Mouse (Mus musculus) lung, embryonic 14.5 days (tissue): Measurements from ENCODE around the gene Tead3. TPM values are rescaled to one million over a fixed set of nuclear protein-coding genes. Genes with fewer than 3 reads are reported as not detected.

Experiments
- ATAC-seq: fragments of 200-750 bp; cut with Nextera tagmentation; 2 replicates; pipeline ENCODE4 v1.8.0; 2017; ENCODE audit warnings: mild to moderate bottlenecking, moderate TSS enrichment, moderate library complexity; ENCODE audit not compliant: insufficient read depth
- DNase-seq: peaks from one replicate; pipeline ENCODE4 v3.0.0-alpha.2; 2015
- H3K27ac ChIP-seq: fragments of 300-500 bp; sonication (generic); 2 replicates; pipeline ENCODE4 v1.5.1; 2014; ENCODE audit warnings: low read depth, mild to moderate bottlenecking, moderate library complexity
- H3K27me3 ChIP-seq: fragments of 300-500 bp; sonication (generic); 2 replicates; pipeline ENCODE4 v1.6.1; 2014; ENCODE audit warnings: low read length, control low read depth; ENCODE audit not compliant: insufficient read depth
- H3K36me3 ChIP-seq: fragments of 300-500 bp; sonication (generic); 2 replicates; pipeline ENCODE4 v1.6.1; 2014; ENCODE audit warnings: control low read depth; ENCODE audit not compliant: insufficient read depth
- H3K4me1 ChIP-seq: fragments of 300-500 bp; sonication (generic); 2 replicates; pipeline ENCODE4 v1.6.1; 2014; ENCODE audit warnings: antibody characterized with exemption, control low read depth; ENCODE audit not compliant: insufficient read depth
- H3K4me2 ChIP-seq: fragments of 300-500 bp; sonication (generic); 2 replicates; pipeline ENCODE4 v1.6.1; 2014; ENCODE audit warnings: mild to moderate bottlenecking
- H3K4me3 ChIP-seq: fragments of 300-500 bp; sonication (generic); 2 replicates; pipeline ENCODE4 v1.5.1; 2014; ENCODE audit warnings: low read depth, low read length
- H3K9ac ChIP-seq: fragments of 300-500 bp; sonication (generic); 2 replicates; pipeline ENCODE4 v1.6.1; 2014
- H3K9me3 ChIP-seq: fragments of 300-500 bp; sonication (generic); 2 replicates; pipeline ENCODE4 v1.6.1; 2016; ENCODE audit warnings: low read depth, low read length, control low read depth
- CTCF ChIP-seq: IDR thresholded peaks from 2 replicates; pipeline ENCODE4 v1.5.1; 2016; ENCODE audit warnings: antibody characterized with exemption, low read depth
- whole genome bisulfite sequencing: fragments of 180-500 bp; shearing (Covaris S2); extraction: QIAGEN DNeasy Blood & Tissue Kit; methylation state at CpG from one replicate; pipeline ENCODE4 v1.1.7; 2014; 5-methylcytosine and 5-hydroxymethylcytosine counted together
- polyA plus RNA-seq: library from polyadenylated mRNA; unstranded; fragments of >200 nt; fragmentation: Nextera tagmentation; extraction: Ambion mirVana; gene quantifications from 2 replicates; pipeline ENCODE4 v1.2.1, GENCODE M21; 2014

Gene Tead3
- polyA plus RNA-seq, 1 experiment from 2014 or later, result 11.2 TPM

DNA sequence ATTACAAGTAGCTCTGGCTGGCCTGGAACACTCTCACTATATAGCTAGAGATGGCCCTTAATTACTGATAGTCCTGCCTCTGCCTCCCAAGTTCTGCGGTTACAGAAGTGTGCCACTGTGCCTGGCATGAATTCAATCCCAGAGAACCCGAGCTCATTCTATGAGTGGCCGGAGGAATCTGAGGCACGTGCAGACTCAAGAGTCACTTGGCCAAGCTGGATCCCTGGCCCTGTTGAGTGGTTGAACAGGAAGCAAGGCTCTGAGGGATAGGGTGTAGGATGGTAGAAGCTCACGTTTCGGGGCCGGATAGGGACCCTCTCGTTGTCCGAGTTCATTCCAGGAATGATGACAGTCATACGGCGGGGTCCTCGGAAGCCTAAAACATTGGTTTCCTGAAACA lies 5.3 kb upstream of the Tead3 start:
- peak; percentile 67 for DNase-seq
- H3K9ac ChIP-seq, result no peak overlapping the region
- ATAC-seq, result no peak
- peak overlapping the region; percentile 36; the same call in 1 of the 2 replicates for H3K27ac ChIP-seq
- no peak for TF ChIP-seq CTCF
- 65% methylated on average over 12 of the region's 12 CpGs for WGBS
- H3K27me3 ChIP-seq, result peaks cover 11% of the 10 kb centered on the region; the same call in 1 of the 2 replicates
- no peak overlapping the region for H3K4me2 ChIP-seq
- H3K36me3 ChIP-seq, result no peaks in the 10 kb centered on the region
- H3K9me3 ChIP-seq, result no peaks in the 10 kb centered on the region
- H3K4me1 ChIP-seq, result peaks cover 11% of the 10 kb centered on the region
- H3K4me3 ChIP-seq, result no peak overlapping the region

DNA sequence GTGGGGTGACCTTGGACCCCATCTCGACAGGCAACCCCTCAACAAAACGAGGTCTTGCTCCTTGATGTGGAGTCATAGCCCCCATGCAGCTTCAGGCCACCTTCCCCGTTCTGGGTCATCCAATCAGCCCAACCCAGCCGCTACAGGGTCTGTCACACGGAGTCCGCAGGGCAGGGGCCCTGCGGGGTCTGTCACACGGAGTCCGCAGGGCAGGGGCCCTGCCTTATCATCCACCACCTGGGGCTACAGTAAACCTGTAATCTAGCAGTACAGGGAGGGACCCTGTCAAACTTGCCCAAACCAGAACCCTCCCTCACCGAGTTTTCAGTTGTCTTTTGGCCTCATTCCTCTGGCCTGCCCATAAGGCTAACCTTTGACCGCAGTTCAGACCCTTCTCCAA lies 1.4 kb upstream of the Tead3 start:
- Histone ChIP-seq H3K36me3 (no peaks in the 10 kb centered on the region), H3K4me3 (peak overlapping the region; percentile 77), H3K9me3 (no peaks in the 10 kb centered on the region), H3K4me2 (peak overlapping the region; percentile 94), H3K9ac (no peak overlapping the region), H3K27me3 (no peaks in the 10 kb centered on the region), H3K4me1 (peaks cover 32% of the 10 kb centered on the region), H3K27ac (peak overlapping the region; percentile 99)
- DNase-seq, result no peak
- 24% methylated on average over 11 of the region's 11 CpGs for WGBS
- no peak for TF ChIP-seq CTCF
- no peak for ATAC-seq

- peaks cover 36% of the 10 kb centered on the region for H3K4me1 ChIP-seq
- peak overlapping the region; percentile 94 for H3K4me2 ChIP-seq
- peak overlapping the region; percentile 88 for H3K9ac ChIP-seq
- H3K27me3 ChIP-seq, result no peaks in the 10 kb centered on the region
- peak; percentile 76; the same call in 1 of the 2 replicates for ATAC-seq
- no peaks in the 10 kb centered on the region for H3K36me3 ChIP-seq
- peak overlapping the region; percentile 77 for H3K4me3 ChIP-seq
- DNase-seq, result peak; percentile 27
- under 1% methylated on average over 29 of the region's 29 CpGs for WGBS
- no peak for TF ChIP-seq CTCF
- no peaks in the 10 kb centered on the region for H3K9me3 ChIP-seq
- peak overlapping the region; percentile 99 for H3K27ac ChIP-seq
Observed at GRCm38 (mm10) chr17:28351353-28351890, 805 bp upstream of the Tead3 start.

DNA sequence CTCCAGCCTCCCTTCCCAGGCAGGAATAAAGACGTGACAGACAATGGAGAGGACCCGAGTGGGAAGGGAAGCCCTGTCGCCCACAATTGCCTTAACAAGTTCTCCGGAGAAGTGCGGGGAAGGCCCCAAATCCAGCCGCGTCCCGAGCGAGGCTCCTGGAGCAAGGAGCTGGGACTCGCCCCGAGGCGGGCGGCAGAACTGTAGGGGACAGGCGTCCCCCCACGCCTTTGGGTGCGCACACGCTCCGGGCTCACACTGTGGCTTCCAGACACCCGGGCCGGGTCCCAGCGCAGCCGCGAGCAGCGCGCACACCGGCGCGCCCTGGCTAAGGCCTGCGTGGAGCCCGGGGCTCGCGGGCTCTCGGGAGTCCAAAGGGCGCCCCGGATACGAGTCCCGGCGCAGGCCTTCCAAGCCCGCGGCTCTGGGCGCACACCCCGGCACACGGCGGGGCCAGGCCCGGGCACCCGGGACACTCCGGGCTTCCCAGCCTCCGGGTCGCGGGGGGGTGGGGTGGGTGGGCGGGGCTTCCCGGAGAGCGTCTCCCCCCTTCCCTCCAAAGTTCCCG lies 634 bp downstream of the Tead3 start:
- DNase-seq, result peak; percentile 51
- H3K4me2 ChIP-seq, result peak overlapping the region; percentile 94

GRCm38 (mm10) chr17:28349264-28349880 lies 1.2 kb downstream of the Tead3 start:
- Histone ChIP-seq H3K4me1 (peaks cover 56% of the 10 kb centered on the region), H3K4me2 (peak overlapping the region; percentile 94), H3K27me3 (no peaks in the 10 kb centered on the region), H3K9ac (peak overlapping the region; percentile 88), H3K36me3 (no peaks in the 10 kb centered on the region), H3K27ac (peak overlapping the region; percentile 99), H3K9me3 (no peaks in the 10 kb centered on the region), H3K4me3 (peak overlapping the region; percentile 77)
- WGBS, result 3% methylated on average over 13 of the region's 13 CpGs
- DNase-seq (no peak), ATAC-seq (no peak)
- no peak for TF ChIP-seq CTCF

More for the DNA sequence above, 634 bp downstream of the Tead3 start:
- peaks cover 50% of the 10 kb centered on the region for H3K4me1 ChIP-seq
- ATAC-seq, result no peak; the same call in 1 of the 2 replicates
- H3K4me3 ChIP-seq, result peak overlapping the region; percentile 77
- H3K27me3 ChIP-seq, result no peaks in the 10 kb centered on the region
- H3K27ac ChIP-seq, result peak overlapping the region; percentile 99
- no peak for TF ChIP-seq CTCF
- H3K36me3 ChIP-seq, result no peaks in the 10 kb centered on the region
- H3K9ac ChIP-seq, result peak overlapping the region; percentile 88
- no peaks in the 10 kb centered on the region for H3K9me3 ChIP-seq
- under 1% methylated on average over 51 of the region's 54 CpGs for WGBS

DNA sequence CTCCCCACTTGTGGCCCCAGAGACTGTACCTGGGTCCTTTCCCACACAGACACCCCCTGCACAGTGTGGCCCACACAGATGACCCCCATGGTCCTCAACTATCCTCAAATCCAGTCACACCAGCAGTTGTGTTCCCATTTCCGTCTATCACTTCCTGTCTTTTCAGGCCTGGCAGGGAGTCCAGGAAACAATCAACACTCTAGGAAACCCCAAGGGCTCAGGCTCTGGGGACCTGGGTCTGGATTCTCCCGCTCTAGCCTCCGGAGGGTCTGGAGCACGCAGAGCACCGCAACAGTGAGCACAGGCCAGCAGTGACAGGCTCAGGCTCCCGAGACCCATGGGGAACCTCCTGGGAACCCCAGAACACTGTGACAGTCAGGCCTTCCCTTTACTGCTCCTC lies 2.4 kb downstream of the Tead3 start:
- Histone ChIP-seq H3K4me2 (peak overlapping the region; percentile 94), H3K27ac (peak overlapping the region; percentile 99; the same call in 1 of the 2 replicates), H3K9me3 (no peaks in the 10 kb centered on the region), H3K4me1 (peaks cover 65% of the 10 kb centered on the region), H3K27me3 (no peaks in the 10 kb centered on the region), H3K36me3 (no peaks in the 10 kb centered on the region), H3K4me3 (peak overlapping the region; percentile 77), H3K9ac (peak overlapping the region; percentile 88)
- ATAC-seq (no peak), DNase-seq (peak; percentile 42)
- TF ChIP-seq CTCF, result no peak
- 32% methylated on average over 6 of the region's 6 CpGs for WGBS

DNA sequence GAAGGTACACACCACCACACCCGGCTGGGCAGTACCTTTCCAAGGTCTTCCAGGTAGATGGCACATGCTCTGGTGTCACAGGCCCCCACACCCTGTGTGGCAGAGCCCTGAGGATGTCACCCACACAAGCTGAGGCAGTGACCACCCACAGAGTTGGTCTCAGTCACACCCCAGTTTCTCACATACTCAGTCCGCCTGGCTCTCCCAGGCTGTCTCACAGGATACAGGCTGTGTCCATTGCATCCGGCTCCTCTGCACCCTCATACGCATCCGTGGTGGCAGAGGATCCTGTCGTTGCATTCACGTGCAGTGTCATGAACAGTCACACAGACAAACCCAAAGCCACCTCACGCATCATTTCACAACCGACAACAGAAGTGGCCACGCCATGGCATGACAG lies 3.3 kb downstream of the Tead3 start:
- no peak for TF ChIP-seq CTCF
- H3K9me3 ChIP-seq, result no peaks in the 10 kb centered on the region
- H3K36me3 ChIP-seq, result no peaks in the 10 kb centered on the region
- H3K9ac ChIP-seq, result no peak overlapping the region
- peak; percentile 32 for DNase-seq
- WGBS, result 61% methylated on average over 10 of the region's 10 CpGs
- no peaks in the 10 kb centered on the region for H3K27me3 ChIP-seq
- H3K27ac ChIP-seq, result 0 out of 2 replicates have a peak overlapping the region, but pooled peaks have one; percentile 12
- H3K4me2 ChIP-seq, result peak overlapping the region; percentile 94
- no peak for ATAC-seq
- no peak overlapping the region for H3K4me3 ChIP-seq
- peaks cover 65% of the 10 kb centered on the region for H3K4me1 ChIP-seq
